In genomic region chr8:122517541-122518190, GRCm38 (mm10) we compare ENCODE assay signal across 9 mouse cellular contexts. TPM values are rescaled to one million over a fixed set of nuclear protein-coding genes. Genes with fewer than 3 reads are reported as not detected.
DNase-seq lines count a peak whose midpoint lies in the region; ATAC-seq and TF ChIP-seq lines count a peak whose summit lies in the region.
"Had no signal": no experiment of that assay in that cellular context is flagged by ENCODE, and none has a peak within 500 bp of the region (broad histone marks: within the 10 kb centered on the region; RNA-seq: fewer than 3 reads in every experiment).

No protein-coding gene starts in this region.

- H3K36me3 ChIP-seq in heart, embryonic 13.5 days, result peaks cover 14% of the 10 kb centered on the region
- no peaks in the 10 kb centered on the region for H3K36me3 ChIP-seq in midbrain, embryonic 13.5 days

- no peak for TF ChIP-seq CTCF in gastrocnemius, adult 2 months (IDR thresholded peaks at IDR 0.05)

- no peaks in the 10 kb centered on the region for H3K27me3 ChIP-seq in heart, embryonic 13.5 days (replicated peaks)
- no peaks in the 10 kb centered on the region for H3K27me3 ChIP-seq in midbrain, embryonic 13.5 days
- H3K27me3 ChIP-seq: CH12.LX had no signal

- no peaks in the 10 kb centered on the region for H3K9me3 ChIP-seq in heart, embryonic 13.5 days
- H3K9me3 ChIP-seq in midbrain, embryonic 13.5 days, result no peaks in the 10 kb centered on the region

- peak overlapping the region; percentile 88 for H3K27ac ChIP-seq in gastrocnemius, adult 2 months
- H3K27ac ChIP-seq in heart, embryonic 13.5 days (replicated peaks), result peak overlapping the region; percentile 85
- H3K27ac ChIP-seq in midbrain, embryonic 13.5 days, result peak overlapping the region; percentile 4; the same call in 1 of the 2 replicates

- H3K9ac ChIP-seq in heart, embryonic 13.5 days, result peak overlapping the region; percentile 67
- no peak overlapping the region for H3K9ac ChIP-seq in midbrain, embryonic 13.5 days (replicated peaks)

- WGBS in heart, embryonic 13.5 days, result 17% methylated on average over 6 of the region's 6 CpGs
- 45% methylated on average over 6 of the region's 6 CpGs for WGBS in midbrain, embryonic 13.5 days

- ATAC-seq in heart, embryonic 13.5 days (ENCODE audit: extremely low read depth, insufficient number of reproducible peaks, low FRiP score, low TSS enrichment), result peak; percentile 26; the same call in 1 of the 2 replicates
- no peak for ATAC-seq in midbrain, embryonic 13.5 days

- intact Hi-C loops in gastrocnemius, adult 2 months (cut with DNase I), result no loop called here

- H3K4me2 ChIP-seq in heart, embryonic 13.5 days, result peak overlapping the region; percentile 30
- no peak overlapping the region for H3K4me2 ChIP-seq in midbrain, embryonic 13.5 days (replicated peaks)

- peak; percentile 33 for DNase-seq in gastrocnemius, adult 2 months
- DNase-seq in gastrocnemius, adult 18-20 months (ENCODE audit: low spot score), result no peak
- DNase-seq in kidney, postnatal 25 days, result peak; percentile 57 to 85
- no peak for DNase-seq in cerebellum, adult 11 months
- no peak for DNase-seq in layer of hippocampus, adult 9-11 months
- no peak for DNase-seq in urinary bladder, postnatal 4 days (ENCODE audit: low spot score in 2 of 2)

- peaks cover 78% of the 10 kb centered on the region for H3K4me1 ChIP-seq in heart, embryonic 13.5 days
- H3K4me1 ChIP-seq in midbrain, embryonic 13.5 days (replicated peaks), result peaks cover 15% of the 10 kb centered on the region

- peak overlapping the region; percentile 52 for H3K4me3 ChIP-seq in gastrocnemius, adult 2 months
- H3K4me3 ChIP-seq in heart, embryonic 13.5 days, result no peak overlapping the region
- H3K4me3 ChIP-seq in midbrain, embryonic 13.5 days (replicated peaks), result no peak overlapping the region

RNA-seq across cellular contexts. Expression of gene Piezo1, which starts 33.5 kb away (rescaled TPM):
- 10 to 100 TPM; 11.3 to 25.5 TPM for total RNA-seq in gastrocnemius, adult 2 months (2021)
- 10 to 100 TPM; 11.5 to 13.2 TPM for total RNA-seq in gastrocnemius, adult 18-20 months (2021)
- polyA plus RNA-seq in heart, embryonic 13.5 days (2015; fragmentation: Nextera tagmentation; extraction: Ambion mirVana), result 12.9 and 15.4 TPM in 2 replicates
- polyA plus RNA-seq in midbrain, embryonic 13.5 days (2015; fragmentation: Nextera tagmentation; extraction: Ambion mirVana), result 1.6 and 2.9 TPM in 2 replicates

RNA-seq across cellular contexts. Expression of gene Ctu2, which starts 41.7 kb away (rescaled TPM):
- 1 to 10 TPM; 6.9 to 7.4 TPM for total RNA-seq in gastrocnemius, adult 2 months (2021)
- 1 to 10 TPM; 6.3 to 7.6 TPM for total RNA-seq in gastrocnemius, adult 18-20 months (2021)
- 23.9 and 29.6 TPM in 2 replicates for polyA plus RNA-seq in heart, embryonic 13.5 days (2015; fragmentation: Nextera tagmentation; extraction: Ambion mirVana)
- 73.0 and 80.7 TPM in 2 replicates for polyA plus RNA-seq in midbrain, embryonic 13.5 days (2015; fragmentation: Nextera tagmentation; extraction: Ambion mirVana)

RNA-seq across cellular contexts. Expression of gene Rnf166, which starts 41.8 kb away (rescaled TPM):
- total RNA-seq in gastrocnemius, adult 2 months (2021), result 10 to 100 TPM; 30.4 to 32.6 TPM
- 10 to 100 TPM; 35.0 to 37.7 TPM for total RNA-seq in gastrocnemius, adult 18-20 months (2021)
- 33.2 and 42.0 TPM in 2 replicates for polyA plus RNA-seq in heart, embryonic 13.5 days (2015; fragmentation: Nextera tagmentation; extraction: Ambion mirVana)
- polyA plus RNA-seq in midbrain, embryonic 13.5 days (2015; fragmentation: Nextera tagmentation; extraction: Ambion mirVana), result 37.8 and 38.1 TPM in 2 replicates

RNA-seq across cellular contexts. Expression of gene Cdt1, which starts 50.1 kb away (rescaled TPM):
- 1 to 10 TPM in 1 of 2 experiments, under 1 TPM in 1; 0.78 to 1.5 TPM for total RNA-seq in gastrocnemius, adult 2 months (2021)
- under 1 TPM; 0.30 to 0.66 TPM for total RNA-seq in gastrocnemius, adult 18-20 months (2021)
- 31.0 and 34.6 TPM in 2 replicates for polyA plus RNA-seq in heart, embryonic 13.5 days (2015; fragmentation: Nextera tagmentation; extraction: Ambion mirVana)
- 13.8 and 14.1 TPM in 2 replicates for polyA plus RNA-seq in midbrain, embryonic 13.5 days (2015; fragmentation: Nextera tagmentation; extraction: Ambion mirVana)

RNA-seq across cellular contexts. Expression of gene Snai3, which starts 57.1 kb away (rescaled TPM):
- total RNA-seq in gastrocnemius, adult 2 months (2021), result 10 to 100 TPM; 11.3 TPM
- total RNA-seq in gastrocnemius, adult 18-20 months (2021), result 10 to 100 TPM in 1 of 2 experiments, 1 to 10 TPM in 1; 5.7 to 14.7 TPM
- 2.4 and 3.1 TPM in 2 replicates for polyA plus RNA-seq in heart, embryonic 13.5 days (2015; fragmentation: Nextera tagmentation; extraction: Ambion mirVana)
- polyA plus RNA-seq in midbrain, embryonic 13.5 days (2015; fragmentation: Nextera tagmentation; extraction: Ambion mirVana), result not detected in 2 replicates

Comparison
In these comparisons a context has a peak if more than half of its experiments do, and no peak if none do; other contexts are left out.
1. DNase-seq: peak in gastrocnemius, adult 2 months (single experiment) and kidney, postnatal 25 days (2 of 2); none in gastrocnemius, adult 18-20 months (single experiment), cerebellum, adult 11 months (single experiment), layer of hippocampus, adult 9-11 months (single experiment) and urinary bladder, postnatal 4 days (0 of 2).
2. H3K27ac ChIP-seq: peak in every context shown above with its lines; median percentile 88 in gastrocnemius, adult 2 months; 85 in heart, embryonic 13.5 days; 4 in midbrain, embryonic 13.5 days.